Mouse (Mus musculus) monocyte, adult 2 months (primary cell): ENCODE results near the gene Aatk.
A peak's percentile ranks its signal among the peaks of the same experiment; 100 is the strongest.

Experiments
- DNase-seq, 2 experiments: peaks; one replicate each; pipeline ENCODE4 v3.0.0; 2022; ENCODE audit warnings: low spot score in 2 of 2, low read depth in 1 of 2

The Aatk gene

GRCm38 (mm10) chr11:120026941-120027340, 20.0 kb downstream of the Aatk start:
- no peak for DNase-seq

GRCm38 (mm10) chr11:120022841-120023240, 24.1 kb downstream of the Aatk start:
- no peak for DNase-seq

GRCm38 (mm10) chr11:120022216-120022615, 24.8 kb downstream of the Aatk start:
- no peak for DNase-seq

DNA sequence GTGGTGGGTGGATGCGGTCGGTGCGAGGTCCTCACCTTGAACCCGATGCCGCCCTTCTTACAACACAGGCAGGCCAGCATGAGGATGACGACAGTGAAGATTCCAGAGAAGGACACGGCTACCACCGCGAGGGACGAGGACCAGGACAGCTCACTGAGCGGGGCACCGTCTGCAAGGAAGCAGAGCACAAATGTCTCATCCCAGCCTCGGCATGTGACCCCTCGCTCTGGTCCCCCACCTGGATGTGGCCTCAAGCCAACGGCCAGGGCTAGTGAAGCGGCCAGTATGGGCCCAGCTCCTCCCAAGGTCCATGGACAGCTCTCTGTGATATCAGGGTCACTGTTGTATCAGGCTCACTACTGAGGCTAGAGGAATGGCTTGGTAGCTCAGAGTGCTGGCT, 25.6 kb downstream of the Aatk start:
- DNase-seq = no peak

DNA sequence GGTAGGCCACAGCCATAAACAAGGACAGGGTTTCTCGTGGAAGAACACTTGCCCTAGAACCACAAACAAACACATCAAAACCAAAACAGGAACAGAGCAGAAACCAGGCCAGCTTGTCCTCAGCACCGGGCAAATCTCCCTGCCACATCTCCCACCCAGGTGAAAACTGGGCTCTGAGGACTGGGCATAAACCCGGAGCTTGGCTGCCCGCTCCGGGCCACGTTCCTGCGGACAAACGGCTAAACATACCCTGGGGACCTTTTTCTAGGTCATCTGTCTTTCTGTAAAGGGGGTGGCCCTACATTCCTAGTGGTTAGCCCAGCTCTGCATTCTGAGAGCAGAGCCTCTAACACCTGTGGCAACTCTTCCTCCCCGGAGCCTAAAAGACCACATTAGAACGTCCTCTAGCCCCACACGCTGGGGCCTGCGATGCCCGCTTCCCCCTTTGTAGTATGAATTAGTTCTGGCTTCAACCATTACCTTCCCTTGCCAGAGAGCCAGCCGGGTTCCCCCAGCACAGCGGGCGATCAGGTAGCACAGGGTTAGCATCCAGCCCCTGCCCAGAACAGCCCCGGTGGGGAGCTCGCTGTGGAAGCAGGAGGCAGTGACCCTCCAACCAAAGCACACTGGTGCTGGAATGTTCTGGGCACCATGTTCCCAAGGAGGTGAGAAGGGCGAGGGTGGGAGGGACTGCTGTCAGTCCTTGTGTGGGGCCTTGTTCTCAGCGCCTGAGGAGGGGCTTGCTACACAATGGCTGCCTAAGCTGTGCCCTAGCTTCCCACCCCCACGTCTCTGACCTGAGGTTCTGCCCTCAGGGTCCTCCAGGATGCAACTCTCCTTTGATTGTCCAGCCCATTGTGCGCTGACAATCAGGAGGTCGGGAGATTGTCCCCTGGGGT, 27.2 kb downstream of the Aatk start:
- no peak for DNase-seq

GRCm38 (mm10) chr11:120017011-120017410, 30.0 kb downstream of the Aatk start:
- DNase-seq = no peak

DNA sequence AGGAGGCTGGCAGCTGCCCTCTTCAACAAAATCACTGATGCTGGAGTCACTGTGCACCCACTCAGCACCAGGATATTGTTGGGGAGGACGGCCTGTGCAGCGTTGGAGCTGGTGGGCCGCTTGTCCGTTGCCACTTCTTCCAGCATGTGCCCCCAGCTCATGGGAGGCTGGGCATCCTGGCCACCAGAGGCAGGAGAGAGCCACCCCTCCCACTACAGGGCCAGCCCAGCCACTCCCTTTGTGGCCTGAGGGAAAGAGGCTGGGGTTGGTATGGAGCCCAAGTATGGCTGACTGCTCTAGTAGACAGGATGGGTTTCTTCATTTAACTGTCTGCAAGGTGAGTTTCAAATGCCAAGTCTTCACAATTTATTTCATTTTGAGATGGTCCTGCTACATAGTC, 32.2 kb downstream of the Aatk start:
- no peak for DNase-seq

GRCm38 (mm10) chr11:120013174-120013711, 33.7 kb downstream of the Aatk start:
- DNase-seq = peak; percentile 44 to 71

GRCm38 (mm10) chr11:120012702-120013101, 34.3 kb downstream of the Aatk start:
- DNase-seq = no peak

DNA sequence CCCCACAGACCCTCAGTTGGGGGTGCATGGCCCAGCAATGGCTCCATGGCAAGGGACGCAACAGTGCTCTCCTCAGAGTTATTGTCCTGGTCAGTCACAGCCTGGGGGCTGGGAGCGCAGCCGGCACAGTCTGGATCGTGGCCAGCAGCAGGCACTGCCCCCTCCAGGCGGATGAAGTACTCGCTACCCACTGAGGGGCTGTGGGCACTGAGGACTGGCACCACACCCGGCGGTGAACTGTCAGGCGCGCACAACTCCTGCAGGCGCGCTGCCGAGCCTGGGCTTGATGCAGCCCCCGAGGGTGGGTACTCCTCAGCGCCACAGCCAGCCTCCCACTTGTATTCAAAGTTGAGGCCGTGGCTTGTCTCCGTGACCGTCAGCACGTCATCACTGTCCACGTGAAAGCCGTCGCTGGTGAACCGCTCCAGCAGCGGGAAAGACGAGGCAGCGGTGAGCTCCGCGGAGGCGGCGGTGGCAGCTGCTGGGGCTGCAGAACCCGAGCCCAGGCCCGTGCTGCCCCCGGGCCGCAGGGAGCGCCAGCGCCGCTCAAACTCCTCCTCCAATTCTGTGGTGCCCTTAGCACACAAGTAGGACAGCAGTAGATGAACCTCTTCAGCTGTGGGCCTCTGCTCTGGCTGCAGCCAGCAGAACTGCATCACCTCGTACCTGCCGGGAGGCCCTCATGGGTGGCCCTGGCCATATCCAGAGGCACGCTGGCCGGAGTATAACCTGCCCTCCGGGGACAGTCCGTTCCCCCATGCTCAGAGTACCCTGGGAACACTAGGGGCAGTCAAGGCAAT, 35.0 kb downstream of the Aatk start:
- DNase-seq = no peak

DNA sequence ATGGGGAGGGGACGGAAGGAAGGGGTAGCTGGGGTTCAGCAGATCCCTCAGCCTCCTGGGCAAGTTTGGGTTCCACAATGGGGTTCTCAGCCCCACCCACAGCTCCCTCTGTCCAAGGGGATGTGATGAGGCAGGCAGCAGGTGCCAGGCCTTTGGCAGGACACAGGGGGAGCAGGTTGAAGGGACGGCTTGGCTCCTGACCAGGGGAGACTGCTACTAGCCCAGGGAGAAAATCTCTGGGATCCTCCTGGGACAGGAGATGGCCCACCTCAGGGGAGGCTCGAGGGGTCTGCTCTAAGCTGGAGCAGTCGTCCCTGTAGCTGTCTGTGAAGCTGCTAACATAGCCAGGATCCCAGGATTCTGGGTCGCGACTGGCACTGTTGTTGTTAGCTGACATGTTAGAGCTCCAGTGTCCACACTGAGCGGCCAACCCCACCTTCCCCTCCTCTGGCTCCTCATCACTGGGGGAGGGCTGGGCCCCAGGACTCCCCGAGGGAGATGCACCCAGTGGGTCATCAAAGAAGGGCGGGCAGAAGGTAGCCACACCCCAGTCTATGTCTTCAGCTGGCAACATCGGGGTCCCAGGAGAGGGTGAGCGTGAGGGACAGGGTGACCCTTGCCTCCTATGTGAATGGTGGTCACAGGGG, 35.7 kb downstream of the Aatk start:
- no peak for DNase-seq

DNA sequence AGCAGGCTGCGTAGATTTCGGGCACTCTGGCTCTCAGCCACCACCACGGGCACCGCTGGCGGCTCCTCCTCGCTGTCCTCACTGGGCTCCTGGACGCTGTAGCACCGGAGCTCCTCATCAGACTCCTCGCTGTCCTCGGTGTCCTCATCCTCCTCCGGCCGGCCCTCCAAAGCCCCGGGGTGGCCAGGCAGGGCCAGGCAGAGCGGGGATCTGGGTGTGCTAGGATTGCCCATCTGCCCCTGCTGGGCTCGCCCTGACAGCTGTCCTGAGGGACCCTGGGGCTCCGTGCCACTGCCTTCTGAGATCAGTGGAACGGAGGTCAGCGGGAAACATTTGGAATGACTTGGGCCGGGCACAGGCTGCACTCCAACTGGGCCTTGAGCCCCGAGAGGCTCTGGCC, 37.0 kb downstream of the Aatk start:
- no peak for DNase-seq

DNA sequence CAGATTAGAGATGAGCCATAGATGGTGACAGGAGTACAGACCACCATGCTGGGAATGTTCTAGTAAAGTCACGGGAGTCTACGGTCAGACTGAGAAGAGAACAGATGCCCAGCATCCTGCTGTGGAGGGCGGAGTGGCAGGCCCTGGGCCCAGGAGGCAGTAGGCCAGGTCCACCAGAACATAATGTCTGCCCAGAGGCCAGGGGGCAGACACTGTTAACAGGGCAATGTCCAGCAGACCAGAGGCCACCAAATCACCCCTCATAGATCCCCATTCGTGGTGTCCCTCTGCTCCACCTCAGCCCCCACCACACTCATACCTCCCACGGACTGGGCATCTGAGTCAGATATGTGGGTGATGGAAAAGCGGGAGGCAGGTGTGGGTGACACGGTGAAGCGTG, 38.0 kb downstream of the Aatk start:
- DNase-seq = no peak

- no peak for DNase-seq
Observed at GRCm38 (mm10) chr11:120008501-120008900, 38.5 kb downstream of the Aatk start.

DNA sequence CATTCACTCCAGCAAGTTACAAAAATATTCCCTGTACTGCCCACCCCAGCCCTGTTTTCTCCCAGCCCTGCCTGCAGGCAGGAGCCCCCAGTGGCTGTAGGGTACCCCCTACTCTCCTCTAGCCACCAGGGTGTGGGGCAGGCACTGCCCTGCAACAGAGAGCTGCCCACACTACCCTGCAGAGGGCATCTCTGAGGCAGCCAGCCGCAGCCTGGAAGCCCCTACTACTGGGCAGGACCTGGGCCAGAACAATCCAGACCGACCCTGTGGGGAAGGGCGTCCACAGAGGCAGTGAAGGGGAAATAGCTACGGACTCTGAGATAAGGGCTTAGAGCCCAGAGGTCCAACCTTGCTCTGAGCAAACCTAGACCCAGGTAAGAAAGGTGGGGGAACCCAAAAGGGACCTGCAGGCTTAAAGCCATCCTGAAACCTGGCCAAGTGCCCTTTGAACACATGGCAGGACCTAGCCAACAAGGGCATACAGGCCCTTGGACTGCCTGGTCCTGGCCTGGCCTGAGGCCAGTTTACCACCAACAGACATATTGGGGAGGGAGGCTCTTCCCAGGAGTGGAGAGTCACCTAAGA, 39.4 kb downstream of the Aatk start:
- no peak for DNase-seq

DNA sequence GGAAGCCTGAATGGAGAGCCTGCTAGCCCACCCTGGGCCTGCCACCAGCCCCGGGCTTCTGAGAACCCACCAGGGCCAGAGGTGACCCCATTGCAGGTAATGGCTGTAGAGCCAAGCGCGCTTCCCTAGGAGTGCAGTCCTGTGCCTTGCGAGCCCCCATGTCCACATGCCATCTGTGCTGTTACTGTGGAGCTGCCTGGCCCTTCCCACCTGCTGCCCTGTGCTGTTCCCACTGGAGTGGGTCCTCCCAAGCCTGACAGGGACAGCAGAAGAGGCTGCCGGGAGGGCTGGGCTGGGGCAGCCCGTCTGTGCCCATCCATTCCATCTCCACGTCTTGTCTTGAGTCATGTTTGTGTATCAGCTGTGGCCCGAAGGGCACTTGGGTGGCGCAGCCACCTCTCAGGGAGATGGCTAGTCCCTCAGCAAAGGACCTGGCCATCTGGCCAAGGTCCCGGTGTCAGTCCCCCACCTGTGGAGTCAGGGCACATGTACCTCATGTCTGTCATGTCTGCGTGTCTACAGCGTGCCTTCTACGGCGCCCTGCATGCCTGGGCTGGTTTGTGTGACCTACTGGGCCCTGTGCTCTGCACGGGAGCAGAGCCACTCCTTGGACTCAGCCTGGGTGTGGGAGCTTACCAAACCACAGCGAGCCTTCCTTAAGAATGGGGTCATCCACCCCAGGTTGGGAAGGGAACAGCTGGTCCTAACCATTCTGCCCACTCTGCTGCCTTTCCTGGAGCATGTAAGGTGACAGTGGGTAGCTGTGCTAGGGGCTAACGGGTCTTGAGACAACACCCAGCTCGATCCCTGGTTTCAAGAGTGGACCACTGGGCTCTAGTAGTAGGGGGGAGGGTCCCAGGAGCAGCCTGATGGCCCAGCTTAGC, 41.3 kb downstream of the Aatk start:
- DNase-seq = no peak

- no peak for DNase-seq
Observed at GRCm38 (mm10) chr11:120002634-120003220, 44.2 kb downstream of the Aatk start.

GRCm38 (mm10) chr11:120002041-120002440, 44.9 kb downstream of the Aatk start:
- DNase-seq = no peak

DNA sequence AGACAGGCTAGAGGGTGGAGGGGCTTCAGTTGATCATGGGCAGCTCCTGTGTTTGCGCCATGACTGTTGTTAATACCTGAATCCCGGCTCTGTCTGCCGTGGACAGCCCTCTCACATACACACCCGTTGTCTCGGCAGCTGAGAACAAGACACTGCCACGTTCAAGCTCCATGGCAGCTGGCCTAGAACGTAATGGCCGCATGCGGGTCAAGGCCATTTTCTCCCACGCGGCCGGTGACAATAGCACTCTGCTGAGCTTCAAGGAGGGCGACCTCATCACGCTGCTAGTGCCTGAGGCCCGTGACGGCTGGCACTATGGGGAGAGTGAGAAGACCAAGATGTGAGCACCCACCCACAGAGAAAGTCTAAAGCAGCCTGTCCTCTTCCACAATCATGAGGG, 49.6 kb downstream of the Aatk start:
- no peak for DNase-seq

- DNase-seq = peak; percentile 36 to 70
Observed at GRCm38 (mm10) chr11:119991338-119991678, 55.7 kb downstream of the Aatk start.
